Mouse (Mus musculus): ENCODE results near the gene Ttll11. TPM values are rescaled to one million over a fixed set of nuclear protein-coding genes. Genes with fewer than 3 reads are reported as not detected.

Gene Ttll11
- polyA plus RNA-seq, 1 experiment from 2014 or later: 1.5 TPM

DNA sequence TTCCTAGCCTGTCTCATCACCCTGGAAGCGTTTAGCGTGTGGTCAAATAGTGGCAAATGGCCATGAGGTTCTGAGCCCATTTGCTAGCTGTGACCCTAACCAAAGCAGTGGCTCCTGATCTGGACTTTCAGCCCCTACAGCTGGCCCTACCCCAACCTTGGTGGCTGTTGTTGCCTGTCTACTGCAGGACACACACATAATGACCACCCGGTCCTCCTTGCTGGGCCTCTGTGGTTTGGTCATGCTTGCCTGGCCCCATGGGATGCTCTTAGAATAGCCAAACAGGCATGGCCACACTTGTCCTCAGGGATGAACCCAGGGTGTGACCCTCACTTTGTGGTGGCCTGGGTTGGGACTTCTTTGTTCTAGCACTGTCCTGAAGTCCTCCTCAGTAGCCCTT lies 80.0 kb downstream of the Ttll11 start:
- no peak overlapping the region for H3K9ac ChIP-seq
- no peaks in the 10 kb centered on the region for H3K9me3 ChIP-seq (replicated peaks)
- H3K27me3 ChIP-seq (replicated peaks): no peaks in the 10 kb centered on the region
- H3K27ac ChIP-seq (ENCODE audit: poor library complexity, severe bottlenecking): no peak overlapping the region
- H3K4me3 ChIP-seq: no peak overlapping the region
- H3K36me3 ChIP-seq: no peaks in the 10 kb centered on the region
- WGBS: 95% methylated on average over 3 of the region's 3 CpGs
- H3K4me1 ChIP-seq (replicated peaks): peaks cover 35% of the 10 kb centered on the region
- no peak for ATAC-seq (ENCODE audit: insufficient number of reproducible peaks, low FRiP score)
- H3K4me2 ChIP-seq: no peak overlapping the region

DNA sequence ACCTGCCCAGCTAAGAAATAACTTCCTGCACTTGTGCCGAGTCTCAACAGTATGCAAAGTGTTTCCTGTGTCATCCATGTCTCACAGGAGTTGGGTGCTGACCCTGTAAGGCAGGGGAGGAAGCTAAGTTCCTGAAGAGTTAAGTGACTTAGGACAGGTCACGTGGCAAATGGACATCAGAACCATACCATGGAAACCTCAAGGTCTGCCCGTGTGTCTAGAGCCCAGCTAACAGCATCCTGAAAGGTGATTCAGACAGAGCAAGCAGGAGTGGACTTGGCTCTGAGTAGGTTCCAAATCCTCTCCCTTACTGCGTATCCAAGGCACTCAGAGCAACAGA lies 80.6 kb downstream of the Ttll11 start:
- H3K36me3 ChIP-seq: no peaks in the 10 kb centered on the region
- no peak overlapping the region for H3K9ac ChIP-seq
- 70% methylated on average over 4 of the region's 4 CpGs for WGBS
- H3K4me3 ChIP-seq: no peak overlapping the region
- no peaks in the 10 kb centered on the region for H3K27me3 ChIP-seq (replicated peaks)
- peaks cover 29% of the 10 kb centered on the region for H3K4me1 ChIP-seq (replicated peaks)
- H3K9me3 ChIP-seq (replicated peaks): no peaks in the 10 kb centered on the region
- no peak for ATAC-seq (ENCODE audit: insufficient number of reproducible peaks, low FRiP score)
- H3K27ac ChIP-seq (ENCODE audit: poor library complexity, severe bottlenecking): no peak overlapping the region
- H3K4me2 ChIP-seq: no peak overlapping the region

DNA sequence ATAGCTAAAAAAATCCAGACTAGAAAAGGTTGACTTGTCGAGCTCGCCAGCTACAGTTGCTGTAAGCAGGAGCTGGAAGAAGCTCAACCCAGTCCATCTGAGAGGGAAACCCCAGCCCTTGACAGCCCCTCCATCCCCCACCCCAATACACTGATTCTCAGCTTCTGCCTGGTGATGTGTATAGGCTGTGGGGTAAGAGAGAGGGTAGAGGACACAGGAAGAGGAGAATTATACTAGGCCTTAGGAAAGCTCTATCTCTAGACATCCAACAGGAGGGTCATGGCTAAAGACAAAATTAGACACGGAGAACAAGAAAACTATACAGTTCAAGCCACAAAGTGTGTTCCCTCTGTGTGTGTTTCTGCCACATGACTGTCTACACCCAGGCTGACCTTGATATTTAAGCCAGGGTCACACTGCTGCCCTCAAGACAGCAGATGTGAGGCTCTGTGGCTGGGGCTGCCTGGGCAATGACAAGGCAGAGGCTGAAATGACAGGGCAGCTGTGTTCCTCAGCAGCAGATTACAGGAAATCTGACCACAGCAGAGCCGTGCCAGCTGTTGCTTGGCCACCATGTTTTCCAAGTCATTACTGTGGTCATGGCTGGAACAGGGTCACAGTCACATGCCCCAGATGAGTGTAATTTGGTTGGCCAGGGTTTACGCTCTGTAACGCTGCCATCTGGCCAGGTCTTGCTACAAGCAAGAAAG lies 81.1 kb downstream of the Ttll11 start:
- Histone ChIP-seq H3K27ac (ENCODE audit: poor library complexity, severe bottlenecking) (no peak overlapping the region), H3K4me1 (replicated peaks) (peaks cover 29% of the 10 kb centered on the region), H3K9me3 (replicated peaks) (no peaks in the 10 kb centered on the region), H3K4me2 (no peak overlapping the region), H3K4me3 (no peak overlapping the region), H3K27me3 (replicated peaks) (no peaks in the 10 kb centered on the region), H3K9ac (no peak overlapping the region), H3K36me3 (no peaks in the 10 kb centered on the region)
- ATAC-seq (ENCODE audit: insufficient number of reproducible peaks, low FRiP score): no peak
- WGBS: 70% methylated on average over 6 of the region's 6 CpGs

DNA sequence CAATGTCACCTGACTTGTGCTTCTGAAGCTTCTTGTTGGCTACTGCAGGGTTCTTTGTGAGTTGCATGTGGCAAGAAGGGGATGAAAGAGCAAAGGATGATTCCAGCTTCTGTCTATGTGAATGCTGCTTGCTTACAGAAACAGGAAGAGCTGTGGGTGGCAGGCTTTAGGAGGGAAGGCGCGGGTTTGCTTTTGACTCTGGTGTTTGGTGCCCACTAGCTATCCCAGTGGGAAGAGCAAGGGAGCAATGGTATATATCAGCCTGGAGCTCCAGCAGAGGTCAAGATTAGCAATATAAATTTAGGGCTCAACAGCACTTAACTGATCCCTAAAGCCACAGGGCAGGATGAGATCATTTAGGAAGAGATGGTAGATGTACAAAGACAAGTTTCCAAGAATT lies 82.6 kb downstream of the Ttll11 start:
- Histone ChIP-seq H3K4me1 (replicated peaks) (peaks cover 29% of the 10 kb centered on the region), H3K9me3 (replicated peaks) (no peaks in the 10 kb centered on the region), H3K36me3 (no peaks in the 10 kb centered on the region), H3K9ac (no peak overlapping the region), H3K27ac (ENCODE audit: poor library complexity, severe bottlenecking) (no peak overlapping the region), H3K4me3 (no peak overlapping the region), H3K27me3 (replicated peaks) (no peaks in the 10 kb centered on the region), H3K4me2 (no peak overlapping the region)
- WGBS: 76% methylated on average over 2 of the region's 2 CpGs
- ATAC-seq (ENCODE audit: insufficient number of reproducible peaks, low FRiP score): no peak

DNA sequence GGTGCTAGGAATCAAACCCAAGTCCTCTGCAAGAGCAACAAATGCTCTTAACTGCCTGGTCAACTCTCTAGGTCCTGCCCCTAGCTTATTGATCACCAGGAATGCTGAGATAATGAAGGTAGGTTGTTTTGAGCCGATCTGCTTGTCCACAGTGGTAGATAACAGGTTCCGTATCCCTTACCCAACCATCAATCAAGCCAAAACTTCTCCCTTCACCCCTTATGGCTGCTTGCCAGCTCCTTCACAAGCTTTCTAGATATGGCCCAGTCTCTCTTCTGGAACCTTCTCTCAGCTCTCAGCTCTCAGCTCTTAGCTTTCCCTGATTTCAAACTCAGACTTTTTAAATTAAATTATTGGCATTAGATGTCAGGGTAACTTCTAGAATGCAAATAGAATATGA lies 85.2 kb downstream of the Ttll11 start:
- Histone ChIP-seq H3K9me3 (replicated peaks) (no peaks in the 10 kb centered on the region), H3K4me1 (replicated peaks) (peaks cover 15% of the 10 kb centered on the region), H3K27me3 (replicated peaks) (no peaks in the 10 kb centered on the region), H3K4me3 (no peak overlapping the region), H3K9ac (no peak overlapping the region), H3K27ac (ENCODE audit: poor library complexity, severe bottlenecking) (no peak overlapping the region), H3K36me3 (no peaks in the 10 kb centered on the region), H3K4me2 (no peak overlapping the region)
- 38% methylated on average over 2 of the region's 2 CpGs for WGBS
- no peak for ATAC-seq (ENCODE audit: insufficient number of reproducible peaks, low FRiP score)

DNA sequence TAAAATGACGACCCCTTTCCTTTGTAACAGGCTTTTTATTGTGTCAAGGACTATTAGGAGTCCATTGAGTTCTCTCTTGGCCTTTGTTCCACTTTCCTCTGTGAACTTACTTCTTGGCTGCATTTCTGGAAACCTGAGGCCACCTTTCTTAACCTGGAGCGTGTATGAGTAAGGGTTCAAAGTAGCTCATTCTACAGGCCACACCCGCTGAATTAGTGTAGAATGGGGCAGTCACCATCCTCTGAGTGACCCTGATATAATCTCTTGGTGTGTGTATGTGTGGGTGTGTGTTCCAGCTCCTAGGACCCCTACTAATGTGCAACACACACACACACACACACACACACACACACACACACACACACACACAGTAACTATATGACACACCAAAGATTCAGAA lies 89.1 kb downstream of the Ttll11 start:
- ATAC-seq (ENCODE audit: insufficient number of reproducible peaks, low FRiP score): no peak
- Histone ChIP-seq H3K4me3 (no peak overlapping the region), H3K4me2 (no peak overlapping the region), H3K4me1 (replicated peaks) (no peaks in the 10 kb centered on the region), H3K27ac (ENCODE audit: poor library complexity, severe bottlenecking) (no peak overlapping the region), H3K27me3 (replicated peaks) (no peaks in the 10 kb centered on the region), H3K36me3 (no peaks in the 10 kb centered on the region), H3K9me3 (replicated peaks) (no peaks in the 10 kb centered on the region), H3K9ac (no peak overlapping the region)
- WGBS: 85% methylated on average over 3 of the region's 3 CpGs

DNA sequence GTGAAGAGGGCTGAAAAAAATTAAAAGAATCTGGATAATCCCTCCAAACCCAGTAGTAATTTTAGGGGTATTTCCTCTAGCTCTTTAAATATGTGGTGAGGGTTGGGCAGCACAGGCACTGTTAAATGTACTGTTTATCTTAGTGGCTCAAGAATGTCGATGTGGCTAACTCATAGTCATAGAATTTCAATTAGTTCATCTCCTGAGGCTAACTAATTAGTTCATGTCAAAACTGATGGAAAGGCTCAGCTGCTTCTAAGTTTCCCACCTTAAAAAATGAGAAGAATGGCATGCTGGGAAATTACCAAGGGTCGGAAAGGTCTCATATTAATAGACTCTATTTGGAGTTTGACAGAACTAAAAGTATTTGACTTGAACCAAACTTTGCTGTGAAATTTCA lies 89.9 kb downstream of the Ttll11 start:
- Histone ChIP-seq H3K4me3 (no peak overlapping the region), H3K27me3 (replicated peaks) (no peaks in the 10 kb centered on the region), H3K4me1 (replicated peaks) (peaks cover 2% of the 10 kb centered on the region; the same call in 1 of the 2 replicates), H3K27ac (ENCODE audit: poor library complexity, severe bottlenecking) (no peak overlapping the region), H3K36me3 (no peaks in the 10 kb centered on the region), H3K4me2 (no peak overlapping the region), H3K9me3 (replicated peaks) (no peaks in the 10 kb centered on the region), H3K9ac (no peak overlapping the region)
- 74% methylated on average over 2 of the region's 2 CpGs for WGBS
- ATAC-seq (ENCODE audit: insufficient number of reproducible peaks, low FRiP score): no peak

DNA sequence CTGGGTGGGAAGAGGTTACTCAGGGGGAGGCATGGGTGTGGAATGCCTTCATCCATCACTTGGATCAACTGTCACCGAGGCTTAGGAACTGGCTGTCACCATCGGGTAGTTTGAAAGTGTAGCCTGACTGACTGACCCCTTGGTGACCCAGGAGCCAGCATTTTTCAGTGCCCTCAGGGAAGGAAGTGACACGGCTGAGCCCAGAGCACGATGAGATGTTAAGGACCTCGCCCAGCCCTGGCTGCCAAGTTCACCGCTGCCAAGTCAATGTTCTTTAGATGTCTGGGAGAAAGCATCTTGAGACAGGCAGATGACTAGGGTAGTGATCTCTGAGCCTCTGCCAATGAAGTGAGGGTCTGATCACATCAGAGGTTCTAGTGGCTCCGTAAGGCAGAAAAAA lies 95.4 kb downstream of the Ttll11 start:
- H3K27ac ChIP-seq (ENCODE audit: poor library complexity, severe bottlenecking): no peak overlapping the region
- H3K4me3 ChIP-seq: no peak overlapping the region
- peaks cover 6% of the 10 kb centered on the region for H3K27me3 ChIP-seq (replicated peaks)
- no peak overlapping the region for H3K4me2 ChIP-seq
- H3K4me1 ChIP-seq (replicated peaks): peaks cover 32% of the 10 kb centered on the region
- H3K36me3 ChIP-seq: no peaks in the 10 kb centered on the region
- no peaks in the 10 kb centered on the region for H3K9me3 ChIP-seq (replicated peaks)
- no peak overlapping the region for H3K9ac ChIP-seq
- no peak for ATAC-seq (ENCODE audit: insufficient number of reproducible peaks, low FRiP score)
- WGBS: 17% methylated on average over 7 of the region's 7 CpGs

DNA sequence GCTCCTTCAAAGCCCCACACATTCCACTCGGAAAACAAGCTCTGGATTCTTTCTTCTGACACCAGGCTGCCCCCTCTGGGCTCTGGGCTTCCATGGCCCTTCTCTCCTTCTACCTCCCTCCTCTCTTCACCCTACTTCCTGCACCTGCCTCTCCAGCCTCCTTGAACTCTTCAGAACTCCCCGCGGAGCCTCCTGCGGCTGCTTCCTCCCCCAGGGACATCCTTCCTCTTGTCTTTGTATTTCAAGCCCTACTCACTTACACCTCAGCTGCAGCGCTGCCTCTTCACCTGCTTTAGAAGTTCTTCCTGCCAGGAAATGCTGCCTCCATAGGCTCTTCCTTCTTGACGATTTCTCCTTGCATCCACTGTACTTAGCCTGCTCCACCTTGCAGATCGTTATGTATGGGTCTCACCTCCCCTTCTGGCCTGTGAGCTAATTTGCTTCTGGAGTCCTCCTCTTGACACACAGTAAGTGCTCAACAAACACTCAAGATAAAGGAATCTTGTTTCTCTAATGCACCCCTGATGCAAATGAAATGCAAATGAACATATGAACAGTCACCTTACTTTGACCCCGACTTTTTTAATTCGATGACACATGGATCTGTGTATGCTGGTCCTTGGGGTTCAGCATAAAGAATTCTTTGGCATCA lies 97.3 kb downstream of the Ttll11 start:
- no peak overlapping the region for H3K4me2 ChIP-seq
- no peak overlapping the region for H3K27ac ChIP-seq (ENCODE audit: poor library complexity, severe bottlenecking)
- peaks cover 32% of the 10 kb centered on the region for H3K4me1 ChIP-seq (replicated peaks)
- no peaks in the 10 kb centered on the region for H3K9me3 ChIP-seq (replicated peaks)
- peaks cover 22% of the 10 kb centered on the region for H3K27me3 ChIP-seq (replicated peaks)
- no peak overlapping the region for H3K4me3 ChIP-seq
- H3K36me3 ChIP-seq: no peaks in the 10 kb centered on the region
- no peak overlapping the region for H3K9ac ChIP-seq
- WGBS: 36% methylated on average over 9 of the region's 9 CpGs
- no peak for ATAC-seq (ENCODE audit: insufficient number of reproducible peaks, low FRiP score)

DNA sequence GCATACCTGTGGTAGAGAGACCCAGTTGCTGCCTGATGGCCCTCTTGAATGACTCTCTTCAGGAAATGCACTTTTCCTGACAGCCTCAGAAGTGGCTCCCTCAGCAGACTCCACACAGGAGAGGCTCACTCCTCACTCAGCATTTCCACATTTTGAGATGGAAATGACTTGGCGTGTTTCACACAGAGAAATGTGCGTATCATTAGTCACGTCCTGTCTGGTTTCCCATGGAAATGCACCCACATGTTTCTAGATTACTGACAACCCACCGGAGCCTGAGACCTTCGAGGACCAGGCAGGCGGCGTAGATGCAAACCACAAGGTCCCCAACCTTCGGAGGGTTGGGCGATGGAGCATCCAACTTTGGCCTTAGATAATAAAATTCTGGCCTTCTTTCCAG lies 97.8 kb downstream of the Ttll11 start:
- Histone ChIP-seq H3K9me3 (replicated peaks) (no peaks in the 10 kb centered on the region), H3K4me1 (replicated peaks) (peaks cover 32% of the 10 kb centered on the region), H3K4me2 (no peak overlapping the region), H3K4me3 (no peak overlapping the region), H3K9ac (no peak overlapping the region), H3K27me3 (replicated peaks) (peaks cover 22% of the 10 kb centered on the region), H3K27ac (ENCODE audit: poor library complexity, severe bottlenecking) (no peak overlapping the region), H3K36me3 (no peaks in the 10 kb centered on the region)
- no peak for ATAC-seq (ENCODE audit: insufficient number of reproducible peaks, low FRiP score)
- 71% methylated on average over 9 of the region's 9 CpGs for WGBS

DNA sequence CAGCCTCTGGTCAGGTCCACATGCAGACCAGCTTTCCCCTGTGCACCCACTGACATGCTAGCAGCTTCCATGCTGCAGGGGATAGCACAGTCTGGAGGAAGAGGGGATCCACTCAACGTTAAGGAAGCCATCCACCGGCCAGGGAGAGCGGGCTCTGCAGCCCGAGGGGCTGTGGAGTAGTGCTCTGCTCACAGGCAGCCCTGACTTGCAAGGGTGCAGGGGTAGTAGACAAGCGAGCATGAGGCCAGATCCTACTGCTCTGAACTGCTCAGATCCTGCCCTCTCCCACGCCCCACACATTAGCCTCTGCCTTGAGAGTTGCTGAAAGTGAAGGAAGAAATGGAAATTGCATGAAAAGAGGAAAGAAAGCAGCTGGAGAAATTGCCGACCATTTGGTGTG lies 99.4 kb downstream of the Ttll11 start:
- Histone ChIP-seq H3K9me3 (replicated peaks) (no peaks in the 10 kb centered on the region), H3K4me3 (no peak overlapping the region), H3K36me3 (no peaks in the 10 kb centered on the region), H3K9ac (no peak overlapping the region), H3K27me3 (replicated peaks) (peaks cover 22% of the 10 kb centered on the region), H3K27ac (ENCODE audit: poor library complexity, severe bottlenecking) (no peak overlapping the region), H3K4me1 (replicated peaks) (peaks cover 32% of the 10 kb centered on the region), H3K4me2 (no peak overlapping the region)
- ATAC-seq (ENCODE audit: insufficient number of reproducible peaks, low FRiP score): no peak
- WGBS: 46% methylated on average over 7 of the region's 7 CpGs

DNA sequence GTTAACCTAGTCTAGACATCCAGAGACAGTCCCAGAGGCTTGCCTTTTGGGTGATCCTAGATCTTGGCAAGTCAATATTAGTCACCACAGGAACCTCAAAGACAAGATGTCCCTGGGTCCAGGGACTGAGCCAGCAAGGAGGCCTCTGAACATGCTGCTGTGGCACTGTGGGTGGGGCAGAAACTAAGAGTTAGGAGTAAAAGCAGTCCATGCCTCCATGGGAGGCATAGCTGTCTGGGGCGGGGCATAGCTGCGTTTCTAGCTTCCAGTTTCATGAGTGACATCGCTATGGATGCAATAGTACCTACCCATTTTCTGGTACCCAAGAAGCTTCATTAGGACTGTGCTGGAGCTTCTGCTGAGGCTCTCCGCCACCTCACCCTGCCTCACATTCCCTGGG lies 99.8 kb downstream of the Ttll11 start:
- peaks cover 33% of the 10 kb centered on the region for H3K4me1 ChIP-seq (replicated peaks)
- 69% methylated on average over 4 of the region's 4 CpGs for WGBS
- no peaks in the 10 kb centered on the region for H3K9me3 ChIP-seq (replicated peaks)
- 0 out of 2 replicates have a peak, but pooled peaks have one; percentile 34 for ATAC-seq (ENCODE audit: insufficient number of reproducible peaks, low FRiP score)
- peaks cover 22% of the 10 kb centered on the region for H3K27me3 ChIP-seq (replicated peaks)
- H3K4me2 ChIP-seq: no peak overlapping the region
- no peaks in the 10 kb centered on the region for H3K36me3 ChIP-seq
- no peak overlapping the region for H3K27ac ChIP-seq (ENCODE audit: poor library complexity, severe bottlenecking)
- H3K4me3 ChIP-seq: no peak overlapping the region
- no peak overlapping the region for H3K9ac ChIP-seq
